Mouse (Mus musculus): ENCODE data around the gene Gm20605.

GRCm38 (mm10) chr5:137600281-137600618 is 28.7 kb upstream of the Gm20605 start:
- no peak for TF ChIP-seq CTCF (IDR thresholded peaks at IDR 0.05; ENCODE audit: low read depth, low read length)
- TF ChIP-seq EP300 (IDR thresholded peaks at IDR 0.05; ENCODE audit: insufficient read depth, low read depth, low read length) = 0 out of 2 replicates have a peak, but pooled peaks have one; percentile 14
- TF ChIP-seq POLR2A (IDR thresholded peaks at IDR 0.05; ENCODE audit: insufficient read depth, low read length) = peak; percentile 40

All from ES-Bruce4 (cell line).